ENCODE assay signal across 21 mouse cellular contexts in genomic region chr11:117713375-117713774, GRCm38 (mm10). TPM values are rescaled to one million over a fixed set of nuclear protein-coding genes. Genes with fewer than 3 reads are reported as not detected.
A peak's percentile ranks its signal among the peaks of the same experiment; 100 is the strongest.
DNase-seq lines count a peak whose midpoint lies in the region; ATAC-seq and TF ChIP-seq lines count a peak whose summit lies in the region.
"Had no signal": no experiment of that assay in that cellular context is flagged by ENCODE, and none has a peak within 500 bp of the region (broad histone marks: within the 10 kb centered on the region; RNA-seq: fewer than 3 reads in every experiment).

No protein-coding gene starts in this region.

- no peak overlapping the region for H3K4me3 ChIP-seq in cerebellum, adult 2 months (replicated peaks; ENCODE audit: insufficient read depth, low read depth, low read length)
- H3K4me3 ChIP-seq in kidney, postnatal 0 days (replicated peaks; ENCODE audit: low read depth, low read length) = no peak overlapping the region
- H3K4me3 ChIP-seq in midbrain, embryonic 11.5 days (ENCODE audit: low read depth, low read length) = no peak overlapping the region
- no peak overlapping the region for H3K4me3 ChIP-seq in midbrain, embryonic 14.5 days (replicated peaks; ENCODE audit: low read depth, low read length)
- H3K4me3 ChIP-seq in stomach, postnatal 0 days (ENCODE audit: low read depth, low read length) = no peak overlapping the region
- H3K4me3 ChIP-seq: embryonic facial prominence, embryonic 10.5 days; forebrain, embryonic 15.5 days; heart, embryonic 13.5 days had no signal

- no peak for TF ChIP-seq EP300 in stomach, postnatal 0 days (optimal IDR thresholded peaks at IDR 0.05)

- no peak overlapping the region for H3K9ac ChIP-seq in kidney, postnatal 0 days (ENCODE audit: low read depth, low read length)
- H3K9ac ChIP-seq in midbrain, embryonic 11.5 days (ENCODE audit: low read length) = no peak overlapping the region
- no peak overlapping the region for H3K9ac ChIP-seq in midbrain, embryonic 14.5 days (replicated peaks; ENCODE audit: low read length)
- no peak overlapping the region for H3K9ac ChIP-seq in stomach, postnatal 0 days (ENCODE audit: low read length)
- H3K9ac ChIP-seq: forebrain, embryonic 15.5 days; heart, embryonic 13.5 days had no signal

- H3K4me1 ChIP-seq in cerebellum, adult 2 months (ENCODE audit: control insufficient read depth, insufficient read depth, low read length) = peaks cover 6% of the 10 kb centered on the region
- H3K4me1 ChIP-seq in kidney, postnatal 0 days (replicated peaks; ENCODE audit: insufficient read depth, low read length) = no peaks in the 10 kb centered on the region
- H3K4me1 ChIP-seq in midbrain, embryonic 11.5 days (ENCODE audit: control insufficient read depth, insufficient read depth, low read length) = no peaks in the 10 kb centered on the region
- no peaks in the 10 kb centered on the region for H3K4me1 ChIP-seq in midbrain, embryonic 14.5 days (ENCODE audit: control insufficient read depth, insufficient read depth, low read length)
- H3K4me1 ChIP-seq in stomach, postnatal 0 days (replicated peaks; ENCODE audit: control insufficient read depth, insufficient read depth) = no peaks in the 10 kb centered on the region
- H3K4me1 ChIP-seq: embryonic facial prominence, embryonic 10.5 days; forebrain, embryonic 15.5 days had no signal

- ATAC-seq in kidney, postnatal 0 days (replicated peaks; ENCODE audit: low FRiP score, low read depth) = no peak
- ATAC-seq in midbrain, embryonic 11.5 days (ENCODE audit: low FRiP score) = no peak
- no peak for ATAC-seq in midbrain, embryonic 14.5 days (ENCODE audit: low FRiP score, low TSS enrichment)
- ATAC-seq in stomach, postnatal 0 days (ENCODE audit: low FRiP score, low TSS enrichment) = no peak
- ATAC-seq: forebrain, embryonic 15.5 days had no signal

- DNase-seq in cerebellum, adult 2 months = no peak
- no peak for DNase-seq in cerebellum, postnatal 25 days
- no peak for DNase-seq in kidney, postnatal 0 days (ENCODE audit: low spot score)
- DNase-seq in kidney, adult 11 months = no peak
- peak; percentile 77 for DNase-seq in midbrain, embryonic 11.5 days (ENCODE audit: low spot score, missing footprints)
- DNase-seq in midbrain, embryonic 14.5 days = no peak
- DNase-seq in stomach, postnatal 0 days (ENCODE audit: low spot score) = no peak
- DNase-seq in MN1 (ENCODE audit: low spot score) = no peak
- DNase-seq: adrenal gland, postnatal 14 days; cerebellum, adult 9-10 months; gastrocnemius, postnatal 14 days; heart, adult 11 months; heart, postnatal 14 days; kidney, adult 9 months; lung, adult 18-20 months; lung, postnatal 4 days had no signal

- peaks cover 16% of the 10 kb centered on the region for H3K36me3 ChIP-seq in kidney, postnatal 0 days (ENCODE audit: insufficient read depth, low read length)
- H3K36me3 ChIP-seq in midbrain, embryonic 11.5 days (ENCODE audit: control insufficient read depth, insufficient read depth, low read length) = peaks cover 21% of the 10 kb centered on the region
- peaks cover 50% of the 10 kb centered on the region for H3K36me3 ChIP-seq in midbrain, embryonic 14.5 days (ENCODE audit: control insufficient read depth, insufficient read depth, low read length)
- H3K36me3 ChIP-seq in stomach, postnatal 0 days (ENCODE audit: control insufficient read depth, insufficient read depth, low read length) = peaks cover 8% of the 10 kb centered on the region; the same call in 1 of the 2 replicates

- no peak for TF ChIP-seq POLR2A in cerebellum, adult 2 months (IDR thresholded peaks at IDR 0.05; ENCODE audit: borderline replicate concordance, insufficient read depth, low read length)

- H3K4me2 ChIP-seq in kidney, postnatal 0 days (ENCODE audit: low read length) = no peak overlapping the region
- H3K4me2 ChIP-seq in midbrain, embryonic 11.5 days = no peak overlapping the region
- H3K4me2 ChIP-seq in midbrain, embryonic 14.5 days (ENCODE audit: low read length) = no peak overlapping the region
- no peak overlapping the region for H3K4me2 ChIP-seq in stomach, postnatal 0 days (replicated peaks; ENCODE audit: low read depth)
- H3K4me2 ChIP-seq: forebrain, embryonic 15.5 days; heart, embryonic 13.5 days; liver, embryonic 11.5 days had no signal

- H3K9me3 ChIP-seq in kidney, postnatal 0 days (replicated peaks; ENCODE audit: low read length) = no peaks in the 10 kb centered on the region
- no peaks in the 10 kb centered on the region for H3K9me3 ChIP-seq in midbrain, embryonic 11.5 days (ENCODE audit: control insufficient read depth, low read length)
- no peaks in the 10 kb centered on the region for H3K9me3 ChIP-seq in midbrain, embryonic 14.5 days (ENCODE audit: control insufficient read depth, low read length)
- no peaks in the 10 kb centered on the region for H3K9me3 ChIP-seq in stomach, postnatal 0 days (ENCODE audit: control insufficient read depth, low read length)
- H3K9me3 ChIP-seq: embryonic facial prominence, embryonic 10.5 days; forebrain, embryonic 15.5 days; G1E; heart, embryonic 13.5 days had no signal

- no peak overlapping the region for H3K27ac ChIP-seq in cerebellum, adult 2 months (ENCODE audit: insufficient read depth, low read length)
- H3K27ac ChIP-seq in kidney, postnatal 0 days = no peak overlapping the region
- H3K27ac ChIP-seq in midbrain, embryonic 11.5 days (ENCODE audit: low read depth, low read length) = no peak overlapping the region
- H3K27ac ChIP-seq in midbrain, embryonic 14.5 days (replicated peaks; ENCODE audit: low read depth, low read length) = no peak overlapping the region
- no peak overlapping the region for H3K27ac ChIP-seq in stomach, postnatal 0 days (replicated peaks)
- H3K27ac ChIP-seq: embryonic facial prominence, embryonic 10.5 days; forebrain, embryonic 15.5 days; heart, embryonic 13.5 days had no signal

- H3K27me3 ChIP-seq in cerebellum, adult 2 months (ENCODE audit: control insufficient read depth, insufficient read depth, low read length) = no peaks in the 10 kb centered on the region
- H3K27me3 ChIP-seq in kidney, postnatal 0 days (ENCODE audit: insufficient read depth, low read length) = no peaks in the 10 kb centered on the region
- H3K27me3 ChIP-seq in midbrain, embryonic 11.5 days (ENCODE audit: control insufficient read depth, insufficient read depth, low read length) = no peaks in the 10 kb centered on the region
- no peaks in the 10 kb centered on the region for H3K27me3 ChIP-seq in midbrain, embryonic 14.5 days (ENCODE audit: control insufficient read depth, insufficient read depth, low read length)
- H3K27me3 ChIP-seq in stomach, postnatal 0 days (ENCODE audit: control insufficient read depth, insufficient read depth, low read length) = no peaks in the 10 kb centered on the region
- H3K27me3 ChIP-seq: forebrain, embryonic 15.5 days; heart, embryonic 13.5 days had no signal

- TF ChIP-seq CTCF in cerebellum, adult 2 months (IDR thresholded peaks at IDR 0.05; ENCODE audit: borderline replicate concordance, insufficient read depth, low read depth, low read length) = 0 out of 2 replicates have a peak, but pooled peaks have one; percentile 12
- TF ChIP-seq CTCF in kidney, postnatal 0 days (IDR thresholded peaks at IDR 0.05; ENCODE audit: low read depth) = peak; percentile 37; the same call in 1 of the 2 replicates
- TF ChIP-seq CTCF in stomach, postnatal 0 days (IDR thresholded peaks at IDR 0.05; ENCODE audit: low read depth) = peak; percentile 45

- WGBS in cerebellum, adult 2 months = 94% methylated on average over 6 of the region's 6 CpGs
- 88% methylated on average over 6 of the region's 6 CpGs for WGBS in kidney, postnatal 0 days
- 90% methylated on average over 6 of the region's 6 CpGs for WGBS in midbrain, embryonic 11.5 days
- WGBS in midbrain, embryonic 14.5 days = 90% methylated on average over 6 of the region's 6 CpGs
- WGBS in stomach, postnatal 0 days = 90% methylated on average over 6 of the region's 6 CpGs

RNA-seq across cellular contexts. Expression of gene Tnrc6c, which starts 59.3 kb away (rescaled TPM):
- 43.8 and 52.1 TPM in 2 replicates for polyA plus RNA-seq in cerebellum, adult 2 months (2012; rRNA removed)
- 8.7 and 8.8 TPM in 2 replicates for polyA plus RNA-seq in kidney, postnatal 0 days (2015; fragmentation: Nextera tagmentation; extraction: Ambion mirVana)
- polyA plus RNA-seq in midbrain, embryonic 11.5 days (2014; fragmentation: Nextera tagmentation; extraction: Ambion mirVana) = 14.6 and 15.1 TPM in 2 replicates
- polyA plus RNA-seq in midbrain, embryonic 14.5 days (2014; fragmentation: Nextera tagmentation; extraction: Ambion mirVana) = 34.0 and 35.1 TPM in 2 replicates
- polyA plus RNA-seq in stomach, postnatal 0 days (2015; fragmentation: Nextera tagmentation; extraction: Ambion mirVana) = 6.0 and 6.1 TPM in 2 replicates
